Mouse (Mus musculus): ENCODE measurements around the gene Cdh6.

Cdh6 gene

GRCm38 (mm10) chr15:13173071-13173778, at the start of gene Cdh6:
Gene Cdh6 (minus strand): TSS chr15:13173675.
- peak; percentile 23 for DNase-seq

- DNase-seq = no peak
Measured at GRCm38 (mm10) chr15:13219727-13220454, 46.4 kb upstream of the Cdh6 start.

GRCm38 (mm10) chr15:13217800-13218199, 44.3 kb upstream of the Cdh6 start:
- DNase-seq = no peak

- DNase-seq = no peak
Measured at GRCm38 (mm10) chr15:13217161-13217560, 43.7 kb upstream of the Cdh6 start.

- DNase-seq = no peak
Measured at GRCm38 (mm10) chr15:13212956-13213355, 39.5 kb upstream of the Cdh6 start.

- DNase-seq = no peak
Measured at GRCm38 (mm10) chr15:13212027-13212685, 38.7 kb upstream of the Cdh6 start.

- no peak for DNase-seq
Measured at GRCm38 (mm10) chr15:13210186-13210585, 36.7 kb upstream of the Cdh6 start.

GRCm38 (mm10) chr15:13208716-13209115, 35.2 kb upstream of the Cdh6 start:
- DNase-seq = no peak

GRCm38 (mm10) chr15:13196237-13196636, 22.8 kb upstream of the Cdh6 start:
- no peak for DNase-seq

GRCm38 (mm10) chr15:13194048-13194447, 20.6 kb upstream of the Cdh6 start:
- DNase-seq = no peak

- no peak for DNase-seq
Measured at GRCm38 (mm10) chr15:13193076-13193475, 19.6 kb upstream of the Cdh6 start.

GRCm38 (mm10) chr15:13183661-13184060, 10.2 kb upstream of the Cdh6 start:
- no peak for DNase-seq

GRCm38 (mm10) chr15:13181430-13181829, 8.0 kb upstream of the Cdh6 start:
- DNase-seq = no peak

- DNase-seq = no peak
Measured at GRCm38 (mm10) chr15:13181014-13181413, 7.5 kb upstream of the Cdh6 start.

- DNase-seq = no peak
Measured at GRCm38 (mm10) chr15:13175978-13176377, 2.5 kb upstream of the Cdh6 start.

- no peak for DNase-seq
Measured at GRCm38 (mm10) chr15:13174618-13174980, 1.1 kb upstream of the Cdh6 start.

GRCm38 (mm10) chr15:13173840-13174617, 554 bp upstream of the Cdh6 start:
- DNase-seq = no peak

GRCm38 (mm10) chr15:13172365-13173070, 957 bp downstream of the Cdh6 start:
- DNase-seq = no peak

GRCm38 (mm10) chr15:13171486-13172364, 1.8 kb downstream of the Cdh6 start:
- DNase-seq = no peak

GRCm38 (mm10) chr15:13165094-13165885, 8.2 kb downstream of the Cdh6 start:
- DNase-seq = no peak

GRCm38 (mm10) chr15:13155820-13156219, 17.7 kb downstream of the Cdh6 start:
- DNase-seq = no peak

Data from lung, postnatal 10 days (tissue).